Mouse (Mus musculus) cerebellum, adult 11 months (tissue): ENCODE measurements around the gene Strap.
A peak's percentile ranks its signal among the peaks of the same experiment; 100 is the strongest.
"Not testable (repeated sequence)": the region's sequence is repeated elsewhere in the genome, so short reads cannot be mapped to it uniquely, and the experiment has no call there.

Source experiments
- DNase-seq: peaks from one replicate; pipeline ENCODE4 v3.0.0; 2022

Strap gene

GRCm38 (mm10) chr6:137734846-137735609 is at the start of gene Strap:
Gene Strap, plus strand, starts transcription at chr6:137735078.
- peak; percentile 93 for DNase-seq

GRCm38 (mm10) chr6:137687667-137688066 is 47.2 kb upstream of the Strap start:
- no peak for DNase-seq

- DNase-seq: no peak
These were observed 46.8 kb upstream of the Strap start for GRCm38 (mm10) chr6:137688079-137688478.

GRCm38 (mm10) chr6:137688506-137689105 is 46.3 kb upstream of the Strap start:
- DNase-seq: no peak

GRCm38 (mm10) chr6:137690550-137691119 is 44.2 kb upstream of the Strap start:
- no peak for DNase-seq

- DNase-seq: no peak
These were observed 40.6 kb upstream of the Strap start for GRCm38 (mm10) chr6:137694310-137694709.

GRCm38 (mm10) chr6:137695046-137695445 is 39.8 kb upstream of the Strap start:
- no peak for DNase-seq

GRCm38 (mm10) chr6:137696445-137697204 is 38.3 kb upstream of the Strap start:
- DNase-seq: no peak

GRCm38 (mm10) chr6:137699434-137699833 is 35.4 kb upstream of the Strap start:
- DNase-seq: no peak

GRCm38 (mm10) chr6:137702186-137702585 is 32.7 kb upstream of the Strap start:
- no peak for DNase-seq

GRCm38 (mm10) chr6:137702918-137703317 is 32.0 kb upstream of the Strap start:
- DNase-seq: no peak

- no peak for DNase-seq
These were observed 31.4 kb upstream of the Strap start for GRCm38 (mm10) chr6:137703431-137703830.

- no peak for DNase-seq
These were observed 30.5 kb upstream of the Strap start for GRCm38 (mm10) chr6:137704300-137704939.

- DNase-seq: no peak
These were observed 28.7 kb upstream of the Strap start for GRCm38 (mm10) chr6:137706209-137706608.

GRCm38 (mm10) chr6:137708726-137709405 is 26.0 kb upstream of the Strap start:
- DNase-seq: not testable (repeated sequence)

- DNase-seq: no peak
These were observed 24.5 kb upstream of the Strap start for GRCm38 (mm10) chr6:137710179-137711037.

GRCm38 (mm10) chr6:137712654-137713309 is 22.1 kb upstream of the Strap start:
- no peak for DNase-seq

- no peak for DNase-seq
These were observed 21.6 kb upstream of the Strap start for GRCm38 (mm10) chr6:137713310-137713664.

- DNase-seq: no peak
These were observed 18.1 kb upstream of the Strap start for GRCm38 (mm10) chr6:137716802-137717201.

GRCm38 (mm10) chr6:137722220-137722931 is 12.5 kb upstream of the Strap start:
- no peak for DNase-seq
